21 mouse cellular contexts compared by ENCODE assay signal in genomic region chr12:100533209-100533608, GRCm38 (mm10). TPM values are rescaled to one million over a fixed set of nuclear protein-coding genes. Genes with fewer than 3 reads are reported as not detected.
A peak's percentile ranks its signal among the peaks of the same experiment; 100 is the strongest.
DNase-seq lines count a peak whose midpoint lies in the region; ATAC-seq and TF ChIP-seq lines count a peak whose summit lies in the region.
"Had no signal": no experiment of that assay in that cellular context is flagged by ENCODE, and none has a peak within 500 bp of the region (broad histone marks: within the 10 kb centered on the region; RNA-seq: fewer than 3 reads in every experiment).

No protein-coding gene starts in this region.

- peak overlapping the region; percentile 76 for H3K27ac ChIP-seq in gastrocnemius, adult 2 months
- H3K27ac ChIP-seq in heart, embryonic 15.5 days, result 0 out of 2 replicates have a peak overlapping the region, but pooled peaks have one; percentile 18
- H3K27ac ChIP-seq in lung, postnatal 0 days (ENCODE audit: low read length), result peak overlapping the region; percentile 20; the same call in 1 of the 2 replicates
- H3K27ac ChIP-seq in ES-Bruce4 (ENCODE audit: insufficient read depth, low read length), result peak overlapping the region; percentile 83
- H3K27ac ChIP-seq: forebrain, embryonic 10.5 days; hindbrain, embryonic 10.5 days; hindbrain, postnatal 0 days; liver, embryonic 13.5 days had no signal

- no peak for TF ChIP-seq EP300 in lung, postnatal 0 days (IDR thresholded peaks at IDR 0.05)
- no peak for TF ChIP-seq EP300 in ES-Bruce4 (IDR thresholded peaks at IDR 0.05; ENCODE audit: insufficient read depth, low read depth, low read length)

- no peak overlapping the region for H3K4me2 ChIP-seq in heart, embryonic 15.5 days
- no peak overlapping the region for H3K4me2 ChIP-seq in lung, postnatal 0 days (replicated peaks; ENCODE audit: low read depth, low read length)
- H3K4me2 ChIP-seq: liver, embryonic 13.5 days; lung, embryonic 15.5 days; neural tube, embryonic 15.5 days had no signal

- H3K27me3 ChIP-seq in heart, embryonic 15.5 days, result no peaks in the 10 kb centered on the region
- no peaks in the 10 kb centered on the region for H3K27me3 ChIP-seq in lung, postnatal 0 days (replicated peaks; ENCODE audit: insufficient read depth, low read length)
- H3K27me3 ChIP-seq in ES-Bruce4 (ENCODE audit: control insufficient read depth, insufficient read depth, low read length, poor library complexity, severe bottlenecking), result no peaks in the 10 kb centered on the region
- H3K27me3 ChIP-seq: liver, embryonic 13.5 days; lung, embryonic 15.5 days; neural tube, embryonic 15.5 days had no signal

- H3K36me3 ChIP-seq in heart, embryonic 15.5 days, result no peaks in the 10 kb centered on the region
- no peaks in the 10 kb centered on the region for H3K36me3 ChIP-seq in lung, postnatal 0 days (ENCODE audit: insufficient read depth, low read length)
- no peaks in the 10 kb centered on the region for H3K36me3 ChIP-seq in ES-Bruce4 (ENCODE audit: control insufficient read depth, insufficient read depth, low read length, poor library complexity, severe bottlenecking)
- H3K36me3 ChIP-seq: forebrain, embryonic 10.5 days; hindbrain, embryonic 10.5 days; liver, embryonic 13.5 days; lung, embryonic 15.5 days; neural tube, embryonic 15.5 days had no signal

- no peak for TF ChIP-seq POLR2A in ES-Bruce4 (IDR thresholded peaks at IDR 0.05; ENCODE audit: insufficient read depth, low read length)

- H3K4me1 ChIP-seq in heart, embryonic 15.5 days (replicated peaks), result peaks cover 46% of the 10 kb centered on the region
- H3K4me1 ChIP-seq in lung, postnatal 0 days (ENCODE audit: insufficient read depth, low read depth, low read length), result no peaks in the 10 kb centered on the region
- H3K4me1 ChIP-seq in ES-Bruce4 (ENCODE audit: control insufficient read depth, insufficient read depth, low read length), result peaks cover 13% of the 10 kb centered on the region

- H3K9ac ChIP-seq in heart, embryonic 15.5 days, result no peak overlapping the region
- H3K9ac ChIP-seq in lung, postnatal 0 days (replicated peaks; ENCODE audit: low read depth), result no peak overlapping the region
- peak overlapping the region; percentile 20; the same call in 1 of the 2 replicates for H3K9ac ChIP-seq in ES-Bruce4 (ENCODE audit: low read depth, poor library complexity, severe bottlenecking)
- H3K9ac ChIP-seq: liver, embryonic 13.5 days; lung, embryonic 15.5 days; neural tube, embryonic 15.5 days had no signal

- DNase-seq in gastrocnemius, adult 2 months, result no peak
- DNase-seq in gastrocnemius, postnatal 10 days, result no peak
- DNase-seq in heart, postnatal 10 days, result no peak
- no peak for DNase-seq in lung, postnatal 0 days (ENCODE audit: low spot score)
- no peak for DNase-seq in lung, adult 18-20 months
- DNase-seq in B cell, adult 2 months, result no peak
- DNase-seq: cerebellum, adult 18-20 months; cerebellum, postnatal 14 days; kidney, adult 18-20 months; kidney, postnatal 4 days; liver, embryonic 13.5 days; thymus, postnatal 14 days had no signal

- 75% methylated on average over 4 of the region's 4 CpGs for WGBS in heart, embryonic 15.5 days
- WGBS in lung, postnatal 0 days, result 82% methylated on average over 4 of the region's 4 CpGs

- ATAC-seq in heart, embryonic 15.5 days (replicated peaks; ENCODE audit: insufficient number of reproducible peaks, insufficient read depth, low FRiP score, low read depth), result no peak
- no peak for ATAC-seq in lung, postnatal 0 days
- ATAC-seq: CD4-positive, CD25-positive, alpha-beta regulatory T cell, adult 4 months had no signal

- no peak for TF ChIP-seq CTCF in gastrocnemius, adult 2 months (IDR thresholded peaks at IDR 0.05)
- TF ChIP-seq CTCF in lung, postnatal 0 days (IDR thresholded peaks at IDR 0.05), result no peak
- no peak for TF ChIP-seq CTCF in ES-Bruce4 (IDR thresholded peaks at IDR 0.05; ENCODE audit: low read depth, low read length)

- H3K9me3 ChIP-seq in heart, embryonic 15.5 days (replicated peaks), result no peaks in the 10 kb centered on the region
- H3K9me3 ChIP-seq in lung, postnatal 0 days (ENCODE audit: low read length), result no peaks in the 10 kb centered on the region
- no peaks in the 10 kb centered on the region for H3K9me3 ChIP-seq in ES-Bruce4 (replicated peaks; ENCODE audit: control insufficient read depth, insufficient read depth, low read length, poor library complexity, severe bottlenecking)
- H3K9me3 ChIP-seq: forebrain, embryonic 10.5 days; hindbrain, embryonic 10.5 days; liver, embryonic 13.5 days; lung, embryonic 15.5 days; neural tube, embryonic 15.5 days had no signal

- H3K4me3 ChIP-seq in gastrocnemius, adult 2 months, result no peak overlapping the region
- no peak overlapping the region for H3K4me3 ChIP-seq in heart, embryonic 15.5 days
- H3K4me3 ChIP-seq in lung, postnatal 0 days (ENCODE audit: low read depth, low read length), result no peak overlapping the region
- H3K4me3 ChIP-seq in ES-Bruce4 (ENCODE audit: low read depth, low read length), result no peak overlapping the region
- H3K4me3 ChIP-seq: forebrain, embryonic 10.5 days; hindbrain, embryonic 10.5 days; left cerebral cortex, adult 2 months; liver, embryonic 13.5 days; lung, embryonic 15.5 days; neural tube, embryonic 15.5 days had no signal

- intact Hi-C loops in gastrocnemius, adult 2 months (cut with DNase I), result no loop called here
- intact Hi-C loops in heart, postnatal 10 days (cut with DNase I), result no loop called here

RNA-seq across cellular contexts. Expression of gene Ttc7b, which starts 12.6 kb away (rescaled TPM):
- 100 to 1,000 TPM; 147 to 160 TPM for total RNA-seq in gastrocnemius, adult 2 months (2021)
- total RNA-seq in gastrocnemius, postnatal 10 days (2021), result 10 to 100 TPM; 73.3 to 74.1 TPM
- 9.2 TPM in 2 replicates for polyA plus RNA-seq in heart, embryonic 15.5 days (2015; fragmentation: Nextera tagmentation; extraction: Ambion mirVana)
- total RNA-seq in heart, postnatal 10 days (2021), result 10 to 100 TPM; 70.5 to 78.3 TPM
- polyA plus RNA-seq in lung, postnatal 0 days (2015; fragmentation: Nextera tagmentation; extraction: Ambion mirVana), result 6.6 and 6.9 TPM in 2 replicates
- polyA plus RNA-seq in ES-Bruce4 (2011; ENCODE audit: insufficient read depth, insufficient read length, low read depth, missing spikeins), result 56.0 and 61.1 TPM in 2 replicates

Comparison
In these comparisons a context has a peak if more than half of its experiments do, and no peak if none do; other contexts are left out.
1. H3K27ac ChIP-seq: peak in every context shown above with its lines; median percentile 83 in ES-Bruce4; 76 in gastrocnemius, adult 2 months; 20 in lung, postnatal 0 days; 18 in heart, embryonic 15.5 days.